Mouse (Mus musculus): ENCODE data around the gene Ascl2. TPM values are rescaled to one million over a fixed set of nuclear protein-coding genes. Genes with fewer than 3 reads are reported as not detected.
A peak's percentile ranks its signal among the peaks of the same experiment; 100 is the strongest.

Gene Ascl2
- polyA plus RNA-seq, 2 experiments from 2014 or later = 0.29 TPM; not detected in 1

GRCm38 (mm10) chr7:142997403-142998150 is 28.5 kb upstream of the Ascl2 start:
- no peak for ATAC-seq

GRCm38 (mm10) chr7:142996998-142997397 is 27.9 kb upstream of the Ascl2 start:
- no peak for ATAC-seq

- no peak for ATAC-seq
Observed at GRCm38 (mm10) chr7:142995630-142996338, 26.7 kb upstream of the Ascl2 start.

GRCm38 (mm10) chr7:142995004-142995403 is 25.9 kb upstream of the Ascl2 start:
- peak; percentile 65 for ATAC-seq

- ATAC-seq = no peak
Observed at GRCm38 (mm10) chr7:142987718-142988117, 18.7 kb upstream of the Ascl2 start.

GRCm38 (mm10) chr7:142985146-142985545 is 16.1 kb upstream of the Ascl2 start:
- ATAC-seq = no peak

GRCm38 (mm10) chr7:142981908-142982307 is 12.8 kb upstream of the Ascl2 start:
- ATAC-seq = no peak

- ATAC-seq = no peak
Observed at GRCm38 (mm10) chr7:142967884-142968808, 918 bp downstream of the Ascl2 start.

- ATAC-seq = no peak
Observed at GRCm38 (mm10) chr7:142967414-142967883, 1.6 kb downstream of the Ascl2 start.

GRCm38 (mm10) chr7:142959752-142960151 is 9.3 kb downstream of the Ascl2 start:
- no peak for ATAC-seq

GRCm38 (mm10) chr7:142958817-142959216 is 10.2 kb downstream of the Ascl2 start:
- ATAC-seq = no peak

- ATAC-seq = no peak
Observed at GRCm38 (mm10) chr7:142956018-142956417, 13.0 kb downstream of the Ascl2 start.

- ATAC-seq = no peak
Observed at GRCm38 (mm10) chr7:142949568-142949967, 19.5 kb downstream of the Ascl2 start.

GRCm38 (mm10) chr7:142937631-142938030 is 31.4 kb downstream of the Ascl2 start:
- ATAC-seq = no peak

- ATAC-seq = no peak
Observed at GRCm38 (mm10) chr7:142935708-142936107, 33.4 kb downstream of the Ascl2 start.

GRCm38 (mm10) chr7:142932469-142932868 is 36.6 kb downstream of the Ascl2 start:
- no peak for ATAC-seq

GRCm38 (mm10) chr7:142931028-142931427 is 38.0 kb downstream of the Ascl2 start, which contains the start of gene Th:
Gene Th, minus strand, starts transcription at chr7:142931128.
- ATAC-seq = no peak

GRCm38 (mm10) chr7:142929516-142929915 is 39.5 kb downstream of the Ascl2 start:
- ATAC-seq = no peak

GRCm38 (mm10) chr7:142927293-142927692 is 41.8 kb downstream of the Ascl2 start:
- no peak for ATAC-seq

- ATAC-seq = peak; percentile 95
Observed at GRCm38 (mm10) chr7:142918641-142919628, 50.1 kb downstream of the Ascl2 start.

GRCm38 (mm10) chr7:142917659-142918058 is 51.4 kb downstream of the Ascl2 start:
- ATAC-seq = no peak
